Mouse (Mus musculus) CD4-positive, CD25-positive, alpha-beta regulatory T cell, adult 4 months (primary cell): ENCODE measurements around the gene Sgcb. TPM values are rescaled to one million over a fixed set of nuclear protein-coding genes. Genes with fewer than 3 reads are reported as not detected.

Source experiments
- polyA plus RNA-seq, 2 experiments: library from polyadenylated mRNA; unstranded; fragments of 100-300 nt; shearing (Covaris generic); gene quantifications; one replicate each; pipeline ENCODE4 v1.2.1; 2017

Sgcb gene
- polyA plus RNA-seq, 2 experiments from 2014 or later: 11.1 to 16.5 TPM

Other genes with a start within 250 kb of the Sgcb start
- not detected for gene Cwh43, start 241.7 kb downstream of the Sgcb start, polyA plus RNA-seq
- gene Dcun1d4, start 166.8 kb downstream of the Sgcb start, polyA plus RNA-seq: 10 to 100 TPM; 14.7 to 15.1 TPM
- 1 to 10 TPM; 1.3 to 2.5 TPM for gene Lrrc66, start 15.3 kb downstream of the Sgcb start, polyA plus RNA-seq
- gene Spata18, start 3.6 kb upstream of the Sgcb start, polyA plus RNA-seq: not detected